In the genomic region with DNA sequence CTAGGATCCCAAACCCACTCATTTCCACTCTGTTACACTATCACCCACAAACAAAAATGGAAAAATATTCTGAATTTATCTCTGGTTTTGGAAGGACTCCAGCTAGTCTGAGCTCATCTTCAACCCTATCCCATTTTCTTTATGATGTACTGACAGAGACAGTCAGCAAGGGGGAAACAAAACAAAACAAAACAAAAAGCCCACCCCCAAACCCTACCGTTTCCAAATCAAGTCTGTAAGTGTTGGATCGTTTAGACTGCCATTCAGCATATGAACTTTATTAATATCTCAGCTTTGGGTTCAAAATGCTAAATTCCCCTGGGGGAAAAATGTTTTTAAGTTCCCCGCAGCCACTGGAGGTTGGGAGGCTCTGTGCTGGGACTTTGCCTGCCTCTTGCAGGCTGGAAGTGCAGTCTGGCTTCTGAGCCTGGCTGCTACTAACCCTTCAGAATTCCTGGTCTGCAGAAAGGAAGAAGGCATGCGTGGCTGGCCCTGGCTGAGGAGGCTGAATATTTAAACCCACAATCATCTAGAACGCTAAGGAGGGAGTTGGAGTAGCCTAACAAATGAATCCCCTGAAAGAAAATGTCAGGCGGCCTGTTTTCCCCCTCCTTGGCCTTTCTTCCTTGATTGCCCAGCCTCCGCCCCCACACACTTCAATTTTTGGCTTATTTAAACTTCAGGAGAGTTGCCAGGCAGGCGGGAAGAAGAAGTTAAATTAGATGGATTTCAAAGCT, we compare ENCODE assay signal across 13 mouse cellular contexts.
A peak's percentile ranks its signal among the peaks of the same experiment; 100 is the strongest.
DNase-seq lines count a peak whose midpoint lies in the region; ATAC-seq lines count a peak whose summit lies in the region.
"Had no signal": no experiment of that assay in that cellular context is flagged by ENCODE, and none has a peak within 500 bp of the region (broad histone marks: within the 10 kb centered on the region; RNA-seq: fewer than 3 reads in every experiment).

No protein-coding gene starts in this region.

- H3K27me3 ChIP-seq in kidney, embryonic 16.5 days (ENCODE audit: insufficient read depth, low read length) = 0 out of 2 replicates have a peak, but pooled peaks cover 3% of the 10 kb centered on the region
- no peaks in the 10 kb centered on the region for H3K27me3 ChIP-seq in embryonic facial prominence, embryonic 12.5 days
- no peaks in the 10 kb centered on the region for H3K27me3 ChIP-seq in intestine, embryonic 16.5 days (replicated peaks; ENCODE audit: control insufficient read depth, insufficient read depth, low read length)

- no peak overlapping the region for H3K4me3 ChIP-seq in kidney, embryonic 16.5 days (ENCODE audit: low read length)
- H3K4me3 ChIP-seq in embryonic facial prominence, embryonic 12.5 days = no peak overlapping the region
- no peak overlapping the region for H3K4me3 ChIP-seq in intestine, embryonic 16.5 days (ENCODE audit: low read length)
- H3K4me3 ChIP-seq: heart, adult 2 months; myocyte had no signal

- ATAC-seq in kidney, embryonic 16.5 days (ENCODE audit: low FRiP score, low TSS enrichment) = no peak
- no peak for ATAC-seq in embryonic facial prominence, embryonic 12.5 days (ENCODE audit: insufficient number of reproducible peaks, insufficient read depth, low FRiP score, low TSS enrichment)
- ATAC-seq in intestine, embryonic 16.5 days = 0 out of 2 replicates have a peak, but pooled peaks have one; percentile 31
- no peak for ATAC-seq in granulocyte monocyte progenitor cell, adult 5-6 weeks (replicated peaks; ENCODE audit: poor library complexity, severe bottlenecking)

- no peaks in the 10 kb centered on the region for H3K36me3 ChIP-seq in kidney, embryonic 16.5 days (ENCODE audit: insufficient read depth, low read length)
- no peaks in the 10 kb centered on the region for H3K36me3 ChIP-seq in embryonic facial prominence, embryonic 12.5 days
- no peaks in the 10 kb centered on the region for H3K36me3 ChIP-seq in intestine, embryonic 16.5 days (ENCODE audit: control insufficient read depth, insufficient read depth, low read length)

- no peak overlapping the region for H3K4me2 ChIP-seq in kidney, embryonic 16.5 days (replicated peaks; ENCODE audit: low read depth, low read length)
- no peak overlapping the region for H3K4me2 ChIP-seq in embryonic facial prominence, embryonic 12.5 days (replicated peaks)
- 0 out of 2 replicates have a peak overlapping the region, but pooled peaks have one; percentile 0 for H3K4me2 ChIP-seq in intestine, embryonic 16.5 days (ENCODE audit: low read depth, low read length)
- H3K4me2 ChIP-seq: liver, embryonic 11.5 days had no signal

- WGBS in kidney, embryonic 16.5 days = 32% methylated on average over 8 of the region's 8 CpGs
- WGBS in embryonic facial prominence, embryonic 12.5 days = 35% methylated on average over 8 of the region's 8 CpGs
- 50% methylated on average over 8 of the region's 8 CpGs for WGBS in intestine, embryonic 16.5 days

- DNase-seq in kidney, postnatal 36 days = no peak
- peak; percentile 43 for DNase-seq in Muller cell, postnatal 12 days (ENCODE audit: inconsistent ontology term)
- no peak for DNase-seq in cerebellum, postnatal 4 days (ENCODE audit: low spot score in 2 of 2)
- DNase-seq: cerebellum, postnatal 14 days; heart, adult 2 months; layer of hippocampus, postnatal 36 days; thymus, postnatal 14 days had no signal

- no peak overlapping the region for H3K9ac ChIP-seq in kidney, embryonic 16.5 days (replicated peaks; ENCODE audit: low read length)
- H3K9ac ChIP-seq in embryonic facial prominence, embryonic 12.5 days = no peak overlapping the region
- H3K9ac ChIP-seq in intestine, embryonic 16.5 days (ENCODE audit: low read depth, low read length) = no peak overlapping the region; the same call in 1 of the 2 replicates

- H3K9me3 ChIP-seq in kidney, embryonic 16.5 days (ENCODE audit: low read length) = no peaks in the 10 kb centered on the region
- no peaks in the 10 kb centered on the region for H3K9me3 ChIP-seq in embryonic facial prominence, embryonic 12.5 days
- no peaks in the 10 kb centered on the region for H3K9me3 ChIP-seq in intestine, embryonic 16.5 days (ENCODE audit: control insufficient read depth, low read length)

- H3K4me1 ChIP-seq in kidney, embryonic 16.5 days (ENCODE audit: insufficient read depth, low read length) = peaks cover 14% of the 10 kb centered on the region
- peaks cover 16% of the 10 kb centered on the region for H3K4me1 ChIP-seq in embryonic facial prominence, embryonic 12.5 days
- peaks cover 11% of the 10 kb centered on the region for H3K4me1 ChIP-seq in intestine, embryonic 16.5 days (ENCODE audit: control insufficient read depth, insufficient read depth, low read length)

- peak overlapping the region; percentile 29; the same call in 1 of the 2 replicates for H3K27ac ChIP-seq in kidney, embryonic 16.5 days (ENCODE audit: low read length)
- H3K27ac ChIP-seq in embryonic facial prominence, embryonic 12.5 days = peak overlapping the region; percentile 75
- H3K27ac ChIP-seq in intestine, embryonic 16.5 days (ENCODE audit: low read length) = peak overlapping the region; percentile 39; the same call in 1 of the 2 replicates
- H3K27ac ChIP-seq: heart, adult 2 months had no signal
